Mouse (Mus musculus) ES-E14 (cell line): ENCODE measurements around the gene Serpinb9g.
"Not testable (repeated sequence)": the region's sequence is repeated elsewhere in the genome, so short reads cannot be mapped to it uniquely, and the experiment has no call there.

Experiments
- CHD2 ChIP-seq: IDR thresholded peaks from 2 replicates; pipeline ENCODE4 v1.6.1; 2014; ENCODE audit warnings: mild to moderate bottlenecking, low read depth, low read length, inconsistent platforms
- MAFK ChIP-seq: IDR thresholded peaks from 2 replicates; pipeline ENCODE4 v1.6.1; 2014; ENCODE audit warnings: mild to moderate bottlenecking, low read depth, low read length, inconsistent platforms; ENCODE audit not compliant: insufficient read depth

GRCm38 (mm10) chr13:33484490-33484889 is at the start of gene Serpinb9g:
- not testable (repeated sequence) for TF ChIP-seq CHD2, MAFK
